Mouse (Mus musculus) cortical plate, adult 2 months (tissue): ENCODE data around the gene Nadk. TPM values are rescaled to one million over a fixed set of nuclear protein-coding genes. Genes with fewer than 3 reads are reported as not detected.

ENCODE experiments used
- H3K27ac ChIP-seq: fragments of 200-500 bp; 2 replicates; pipeline ENCODE4 v1.5.1; 2012; ENCODE audit warnings: low read length, control low read depth, inconsistent platforms; ENCODE audit not compliant: insufficient read depth
- H3K4me1 ChIP-seq: fragments of 200-500 bp; 2 replicates; pipeline ENCODE4 v1.6.1; 2011; ENCODE audit warnings: low read length; ENCODE audit not compliant: control insufficient read depth, insufficient read depth
- H3K4me3 ChIP-seq: fragments of 200-500 bp; 2 replicates; pipeline ENCODE4 v1.5.1; 2011; ENCODE audit warnings: mild to moderate bottlenecking, low read length, control low read depth; ENCODE audit not compliant: insufficient read depth
- CTCF ChIP-seq: fragments of 200-500 bp; IDR thresholded peaks from 2 replicates; pipeline ENCODE4 v1.5.1; 2011; ENCODE audit warnings: mild to moderate bottlenecking, control low read depth, low read length; ENCODE audit not compliant: insufficient read depth; ENCODE audit errors: extremely low read depth
- POLR2A ChIP-seq: fragments of 200-500 bp; IDR thresholded peaks from 2 replicates; pipeline ENCODE4 v1.6.1; 2011; ENCODE audit warnings: mild to moderate bottlenecking, low read length, control low read depth; ENCODE audit not compliant: insufficient read depth; ENCODE audit errors: extremely low read depth
- polyA plus RNA-seq: library from polyadenylated mRNA; depleted of rRNA; stranded (reverse); fragments of >200 nt; gene quantifications from 2 replicates; pipeline ENCODE4 v1.2.3, GENCODE M21; 2012

Gene Nadk
- polyA plus RNA-seq, 1 experiment, result 66.9 TPM

GRCm38 (mm10) chr4:155577741-155578140 lies 15.6 kb downstream of the Nadk start:
- Histone ChIP-seq H3K27ac (no peak overlapping the region), H3K4me3 (no peak overlapping the region), H3K4me1 (no peaks in the 10 kb centered on the region)
- TF ChIP-seq POLR2A (no peak), CTCF (no peak)

- TF ChIP-seq CTCF (no peak), POLR2A (no peak)
- Histone ChIP-seq H3K4me1 (no peaks in the 10 kb centered on the region), H3K27ac (no peak overlapping the region), H3K4me3 (no peak overlapping the region)
These were observed 16.4 kb downstream of the Nadk start for GRCm38 (mm10) chr4:155578336-155579125.

GRCm38 (mm10) chr4:155580420-155580819 lies 18.2 kb downstream of the Nadk start:
- no peak overlapping the region for H3K4me3 ChIP-seq
- TF ChIP-seq CTCF (peak; percentile 73), POLR2A (no peak)
- H3K27ac ChIP-seq, result no peak overlapping the region
- H3K4me1 ChIP-seq, result no peaks in the 10 kb centered on the region

- Histone ChIP-seq H3K4me1 (no peaks in the 10 kb centered on the region), H3K4me3 (no peak overlapping the region), H3K27ac (no peak overlapping the region)
- TF ChIP-seq POLR2A (no peak), CTCF (no peak)
These were observed 20.2 kb downstream of the Nadk start for GRCm38 (mm10) chr4:155582279-155582905.

GRCm38 (mm10) chr4:155589356-155589755 lies 27.2 kb downstream of the Nadk start:
- TF ChIP-seq CTCF (no peak), POLR2A (no peak)
- no peak overlapping the region for H3K4me3 ChIP-seq
- no peak overlapping the region for H3K27ac ChIP-seq

GRCm38 (mm10) chr4:155591012-155591719 lies 29.0 kb downstream of the Nadk start:
- TF ChIP-seq POLR2A, result no peak
- TF ChIP-seq CTCF, result no peak
- Histone ChIP-seq H3K4me3 (no peak overlapping the region), H3K27ac (no peak overlapping the region), H3K4me1 (no peaks in the 10 kb centered on the region)

More at GRCm38 (mm10) chr4:155589356-155589755, 27.2 kb downstream of the Nadk start:
- no peaks in the 10 kb centered on the region for H3K4me1 ChIP-seq

- no peak overlapping the region for H3K4me3 ChIP-seq
- H3K27ac ChIP-seq, result no peak overlapping the region
- no peaks in the 10 kb centered on the region for H3K4me1 ChIP-seq
- TF ChIP-seq CTCF (no peak), POLR2A (no peak)
These were observed 31.6 kb downstream of the Nadk start for GRCm38 (mm10) chr4:155593780-155594179.

GRCm38 (mm10) chr4:155595777-155596176 lies 33.6 kb downstream of the Nadk start:
- Histone ChIP-seq H3K4me1 (no peaks in the 10 kb centered on the region), H3K27ac (no peak overlapping the region), H3K4me3 (no peak overlapping the region)
- no peak for TF ChIP-seq CTCF
- no peak for TF ChIP-seq POLR2A

GRCm38 (mm10) chr4:155596606-155597005 lies 34.4 kb downstream of the Nadk start:
- no peaks in the 10 kb centered on the region for H3K4me1 ChIP-seq
- no peak overlapping the region for H3K27ac ChIP-seq
- H3K4me3 ChIP-seq, result no peak overlapping the region
- no peak for TF ChIP-seq CTCF
- TF ChIP-seq POLR2A, result no peak

GRCm38 (mm10) chr4:155598536-155598935 lies 36.4 kb downstream of the Nadk start:
- Histone ChIP-seq H3K4me1 (peaks cover 3% of the 10 kb centered on the region; the same call in 1 of the 2 replicates), H3K27ac (no peak overlapping the region)
- no peak for TF ChIP-seq POLR2A
- no peak for TF ChIP-seq CTCF

More at GRCm38 (mm10) chr4:155598536-155598935, 36.4 kb downstream of the Nadk start:
- H3K4me3 ChIP-seq, result no peak overlapping the region
